29 mouse cellular contexts compared by ENCODE assay signal in the genomic region with DNA sequence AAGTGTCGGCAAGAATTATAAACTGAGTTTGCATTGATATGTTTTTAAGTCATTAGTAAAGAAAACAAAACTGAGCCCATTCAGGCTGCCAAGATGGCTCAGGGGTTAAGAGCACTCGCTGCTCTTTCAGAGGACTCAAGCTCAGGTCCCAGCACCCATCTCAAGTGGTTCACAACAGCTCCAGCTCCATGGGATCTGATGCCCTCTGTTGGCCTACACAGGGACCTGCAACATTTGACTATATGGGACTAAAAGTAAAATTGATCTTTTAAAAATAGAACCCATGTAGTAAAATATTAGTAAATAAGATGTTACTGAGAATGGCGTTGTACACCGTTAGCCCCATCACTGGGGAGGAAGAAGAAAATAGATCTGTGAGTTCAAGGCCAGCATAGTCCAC. TPM values are rescaled to one million over a fixed set of nuclear protein-coding genes. Genes with fewer than 3 reads are reported as not detected.
A peak's percentile ranks its signal among the peaks of the same experiment; 100 is the strongest.
DNase-seq lines count a peak whose midpoint lies in the region; ATAC-seq and TF ChIP-seq lines count a peak whose summit lies in the region.
"Had no signal": no experiment of that assay in that cellular context is flagged by ENCODE, and none has a peak within 500 bp of the region (broad histone marks: within the 10 kb centered on the region; RNA-seq: fewer than 3 reads in every experiment).

No protein-coding gene starts in this region.

- H3K36me3 ChIP-seq in E14TG2a.4 (ENCODE audit: insufficient read depth, low read length), result no peaks in the 10 kb centered on the region
- H3K36me3 ChIP-seq: embryonic facial prominence, embryonic 10.5 days; embryonic facial prominence, embryonic 13.5 days; forebrain, embryonic 12.5 days; forebrain, embryonic 15.5 days; heart, embryonic 15.5 days; hindbrain, embryonic 10.5 days; hindbrain, embryonic 13.5 days had no signal

- H3K4me3 ChIP-seq in gastrocnemius, adult 2 months, result no peak overlapping the region
- no peak overlapping the region for H3K4me3 ChIP-seq in layer of hippocampus, adult 2 months
- no peak overlapping the region for H3K4me3 ChIP-seq in E14TG2a.4 (replicated peaks; ENCODE audit: low read length)
- H3K4me3 ChIP-seq: embryonic facial prominence, embryonic 10.5 days; embryonic facial prominence, embryonic 13.5 days; erythroblast, embryonic 14.5 days; forebrain, embryonic 12.5 days; forebrain, embryonic 15.5 days; heart, embryonic 12.5 days; heart, embryonic 15.5 days; hindbrain, embryonic 10.5 days; hindbrain, embryonic 13.5 days had no signal

- peaks cover 23% of the 10 kb centered on the region for H3K27me3 ChIP-seq in E14TG2a.4 (ENCODE audit: insufficient read depth, low read length)
- H3K27me3 ChIP-seq: embryonic facial prominence, embryonic 13.5 days; forebrain, embryonic 15.5 days; heart, embryonic 15.5 days had no signal

- H3K27ac ChIP-seq in gastrocnemius, adult 2 months, result no peak overlapping the region
- H3K27ac ChIP-seq in layer of hippocampus, adult 2 months, result no peak overlapping the region
- H3K27ac ChIP-seq: embryonic facial prominence, embryonic 10.5 days; embryonic facial prominence, embryonic 13.5 days; forebrain, embryonic 12.5 days; forebrain, embryonic 15.5 days; heart, embryonic 15.5 days; hindbrain, embryonic 10.5 days; hindbrain, embryonic 13.5 days had no signal

- H3K4me1 ChIP-seq in E14TG2a.4 (replicated peaks; ENCODE audit: low read depth, low read length), result no peaks in the 10 kb centered on the region
- H3K4me1 ChIP-seq: hindbrain, embryonic 13.5 days had no signal

- no peaks in the 10 kb centered on the region for H3K9me3 ChIP-seq in E14TG2a.4 (ENCODE audit: low read length)
- H3K9me3 ChIP-seq: embryonic facial prominence, embryonic 10.5 days; forebrain, embryonic 15.5 days; heart, embryonic 12.5 days; heart, embryonic 15.5 days; hindbrain, embryonic 10.5 days had no signal

- DNase-seq in gastrocnemius, adult 2 months, result no peak
- no peak for DNase-seq in gastrocnemius, postnatal 4 days (ENCODE audit: low spot score in 2 of 2)
- no peak for DNase-seq in layer of hippocampus, adult 2 months (ENCODE audit: low spot score in 2 of 2)
- no peak for DNase-seq in layer of hippocampus, postnatal 36 days
- DNase-seq in ZHBTc4 (ENCODE audit: low read depth, low spot score), result peak; percentile 19
- no peak for DNase-seq in frontal cortex, adult 2 months (ENCODE audit: extremely low spot score in 1 of 2, low spot score in 1 of 2)
- DNase-seq: adrenal gland, postnatal 10 days; cerebellum, adult 11-12 months; cerebellum, adult 8-10 months; cerebellum, postnatal 10 days; cerebellum, postnatal 36 days; embryo, embryonic 11 days; gastrocnemius, postnatal 25 days; heart, postnatal 10 days; heart, postnatal 36 days had no signal

- intact Hi-C loops in gastrocnemius, adult 2 months (cut with DNase I), result no loop called here

- ATAC-seq in frontal cortex, adult (ENCODE audit: low TSS enrichment), result no peak
- ATAC-seq: forebrain, embryonic 15.5 days; hindbrain, embryonic 16.5 days; intestine, embryonic 16.5 days had no signal

- peak; percentile 9; the same call in 1 of the 2 replicates for TF ChIP-seq CTCF in gastrocnemius, adult 2 months (IDR thresholded peaks at IDR 0.05)
- TF ChIP-seq CTCF in layer of hippocampus, adult 2 months (conservative IDR thresholded peaks at IDR 0.05), result peak; percentile 42
- TF ChIP-seq CTCF in E14TG2a.4 (conservative IDR thresholded peaks at IDR 0.05; ENCODE audit: low read length), result peak; percentile 14; the same call in 1 of the 2 replicates

RNA-seq across cellular contexts. Expression of gene Gsg1l, which starts 11.9 kb away (rescaled TPM):
- total RNA-seq in gastrocnemius, adult 2 months (2021), result not detected
- total RNA-seq in gastrocnemius, postnatal 4 days (2021), result under 1 TPM; 0.34 to 0.47 TPM
- total RNA-seq in layer of hippocampus, adult 2 months (2021), result 10 to 100 TPM; 14.0 to 16.0 TPM
- 10 to 100 TPM; 12.6 to 12.7 TPM for total RNA-seq in layer of hippocampus, postnatal 36 days (2021)
- 47.9 and 61.1 TPM in 2 replicates for polyA plus RNA-seq in frontal cortex, adult 2 months (2012; rRNA removed)
- total RNA-seq: granulocyte monocyte progenitor cell, adult 5-6 weeks had no signal
- polyA plus RNA-seq: erythroblast, embryonic 14.5 days had no signal

Comparison
In these comparisons a context has a peak if more than half of its experiments do, and no peak if none do; other contexts are left out.
1. RNA of gene Gsg1l, which starts 11.9 kb away (total RNA-seq): 14.0 to 16.0 TPM in layer of hippocampus, adult 2 months and 12.6 to 12.7 TPM in layer of hippocampus, postnatal 36 days; 0.34 to 0.47 TPM in gastrocnemius, postnatal 4 days and not detected in gastrocnemius, adult 2 months; every median in the first group is over 4 times any median in the second.
2. Peak in every context shown above with its lines, with median percentiles within 50 percentile points of each other: CTCF ChIP-seq.